Comparison of ENCODE assay signal across 8 mouse cellular contexts in the genomic region with DNA sequence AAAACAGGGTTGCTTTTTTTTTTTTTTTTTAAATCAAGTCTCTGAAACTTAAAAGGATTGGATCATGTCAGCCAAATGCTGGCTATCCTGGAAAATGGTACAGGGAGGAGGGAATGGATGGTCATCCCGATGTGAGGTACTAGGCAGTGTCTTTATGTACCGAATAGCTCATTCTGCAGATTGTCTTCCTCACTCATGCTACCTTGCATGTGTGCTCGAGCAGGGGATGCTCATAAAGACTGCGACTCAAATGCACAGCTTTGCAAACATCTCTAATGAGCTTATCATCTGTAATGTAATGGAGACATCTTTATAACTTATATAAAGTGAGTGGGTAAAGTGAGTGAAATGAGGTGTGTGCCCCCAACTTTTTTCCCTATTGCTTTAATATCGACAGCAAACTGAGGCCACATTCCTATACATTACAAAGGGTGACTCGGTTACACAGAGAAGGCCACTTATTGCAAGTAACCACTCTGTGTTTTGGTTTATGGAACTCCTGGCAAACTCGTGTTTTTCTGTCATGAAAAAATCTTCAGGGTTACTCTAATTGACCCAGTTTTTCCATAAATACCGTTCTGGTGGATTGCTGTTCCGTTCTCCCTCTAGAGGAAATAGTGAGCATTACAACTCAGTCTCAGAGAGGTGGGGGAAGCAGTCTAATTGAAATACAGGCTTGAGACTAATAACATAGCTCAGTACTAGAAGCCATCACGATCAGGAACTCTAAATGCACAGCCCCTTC.
DNase-seq lines count a peak whose midpoint lies in the region; ATAC-seq lines count a peak whose summit lies in the region.

No protein-coding gene starts in this region.

- DNase-seq in adrenal gland, postnatal 10 days = peak; percentile 40
- DNase-seq in adrenal gland, adult 8-10 months = no peak
- DNase-seq in urinary bladder, postnatal 14 days (ENCODE audit: low spot score) = peak; percentile 18
- DNase-seq in urinary bladder, postnatal 4 days (ENCODE audit: low spot score in 2 of 2) = no peak
- DNase-seq in forebrain, embryonic 10.5 days (ENCODE audit: extremely low spot score, low spot score) = peak; percentile 25
- DNase-seq in kidney, adult 9 months = peak; percentile 53
- DNase-seq in midbrain, embryonic 11.5 days (ENCODE audit: low spot score, missing footprints) = peak; percentile 94

- H3K27ac ChIP-seq in forebrain, embryonic 10.5 days = no peak overlapping the region
- H3K27ac ChIP-seq in midbrain, embryonic 11.5 days (ENCODE audit: low read depth, low read length) = peak overlapping the region; percentile 6; the same call in 1 of the 2 replicates

- H3K4me2 ChIP-seq in midbrain, embryonic 11.5 days = no peak overlapping the region

- no peaks in the 10 kb centered on the region for H3K36me3 ChIP-seq in forebrain, embryonic 10.5 days (replicated peaks)
- no peaks in the 10 kb centered on the region for H3K36me3 ChIP-seq in midbrain, embryonic 11.5 days (ENCODE audit: control insufficient read depth, insufficient read depth, low read length)

- peaks cover 18% of the 10 kb centered on the region for H3K4me1 ChIP-seq in forebrain, embryonic 10.5 days
- peaks cover 16% of the 10 kb centered on the region for H3K4me1 ChIP-seq in midbrain, embryonic 11.5 days (ENCODE audit: control insufficient read depth, insufficient read depth, low read length)

- H3K27me3 ChIP-seq in forebrain, embryonic 10.5 days (ENCODE audit: poor library complexity, severe bottlenecking) = no peaks in the 10 kb centered on the region
- H3K27me3 ChIP-seq in midbrain, embryonic 11.5 days (ENCODE audit: control insufficient read depth, insufficient read depth, low read length) = no peaks in the 10 kb centered on the region

- H3K9ac ChIP-seq in midbrain, embryonic 11.5 days (ENCODE audit: low read length) = no peak overlapping the region

- 60% methylated on average over 10 of the region's 10 CpGs for WGBS in forebrain, embryonic 10.5 days
- 51% methylated on average over 10 of the region's 10 CpGs for WGBS in midbrain, embryonic 11.5 days

- no peaks in the 10 kb centered on the region for H3K9me3 ChIP-seq in forebrain, embryonic 10.5 days
- H3K9me3 ChIP-seq in midbrain, embryonic 11.5 days (ENCODE audit: control insufficient read depth, low read length) = no peaks in the 10 kb centered on the region

- H3K4me3 ChIP-seq in forebrain, embryonic 10.5 days = no peak overlapping the region
- no peak overlapping the region for H3K4me3 ChIP-seq in midbrain, embryonic 11.5 days (ENCODE audit: low read depth, low read length)

- ATAC-seq in midbrain, embryonic 11.5 days (ENCODE audit: low FRiP score) = peak; percentile 43; the same call in 1 of the 2 replicates
- ATAC-seq in erythroid progenitor cell, adult 5-6 weeks (replicated peaks; ENCODE audit: low FRiP score, poor library complexity, severe bottlenecking) = no peak

Comparison
In these comparisons a context has a peak if more than half of its experiments do, and no peak if none do; other contexts are left out.
1. DNase-seq: peak in adrenal gland, postnatal 10 days (single experiment), urinary bladder, postnatal 14 days (single experiment), forebrain, embryonic 10.5 days (single experiment), kidney, adult 9 months (single experiment) and midbrain, embryonic 11.5 days (single experiment); none in adrenal gland, adult 8-10 months (single experiment) and urinary bladder, postnatal 4 days (0 of 2).